Mouse (Mus musculus): ENCODE measurements around the gene Sorbs1.

Gene Sorbs1

GRCm38 (mm10) chr19:40369852-40370811 is 143.4 kb downstream of the Sorbs1 start:
- DNase-seq, result no peak

GRCm38 (mm10) chr19:40368517-40368916 is 145.1 kb downstream of the Sorbs1 start:
- peak; percentile 58 for DNase-seq

- DNase-seq, result peak; percentile 79
Measured at GRCm38 (mm10) chr19:40366163-40366941, 147.2 kb downstream of the Sorbs1 start.

GRCm38 (mm10) chr19:40365137-40365536 is 148.4 kb downstream of the Sorbs1 start:
- peak; percentile 58 for DNase-seq

- no peak for DNase-seq
Measured at GRCm38 (mm10) chr19:40363447-40363846, 150.1 kb downstream of the Sorbs1 start.

GRCm38 (mm10) chr19:40362203-40362865 is 151.2 kb downstream of the Sorbs1 start:
- DNase-seq, result no peak

GRCm38 (mm10) chr19:40359712-40360394 is 153.7 kb downstream of the Sorbs1 start:
- no peak for DNase-seq

- peak; percentile 35 for DNase-seq
Measured at GRCm38 (mm10) chr19:40356536-40357522, 156.8 kb downstream of the Sorbs1 start.

- DNase-seq, result no peak
Measured at GRCm38 (mm10) chr19:40355075-40355474, 158.5 kb downstream of the Sorbs1 start.

- DNase-seq, result no peak
Measured at GRCm38 (mm10) chr19:40352006-40352405, 161.6 kb downstream of the Sorbs1 start.

- DNase-seq, result no peak
Measured at GRCm38 (mm10) chr19:40350835-40351234, 162.7 kb downstream of the Sorbs1 start.

GRCm38 (mm10) chr19:40349713-40350671 is 163.6 kb downstream of the Sorbs1 start:
- no peak for DNase-seq

GRCm38 (mm10) chr19:40349281-40349680 is 164.3 kb downstream of the Sorbs1 start:
- no peak for DNase-seq

- DNase-seq, result no peak
Measured at GRCm38 (mm10) chr19:40348652-40349051, 164.9 kb downstream of the Sorbs1 start.

GRCm38 (mm10) chr19:40348175-40348574 is 165.4 kb downstream of the Sorbs1 start:
- no peak for DNase-seq

GRCm38 (mm10) chr19:40346908-40347307 is 166.7 kb downstream of the Sorbs1 start:
- DNase-seq, result no peak

GRCm38 (mm10) chr19:40346232-40346844 is 167.2 kb downstream of the Sorbs1 start:
- no peak for DNase-seq

GRCm38 (mm10) chr19:40345684-40346083 is 167.9 kb downstream of the Sorbs1 start:
- DNase-seq, result peak; percentile 77

- peak; percentile 88 for DNase-seq
Measured at GRCm38 (mm10) chr19:40343018-40343417, 170.6 kb downstream of the Sorbs1 start.

All from lung, postnatal 36 days (tissue).